Mouse (Mus musculus) lung, postnatal 10 days (tissue): Measurements from ENCODE around the gene Nat8f2.
"Not testable (repeated sequence)": the region's sequence is repeated elsewhere in the genome, so short reads cannot be mapped to it uniquely, and the experiment has no call there.

Experiments
- DNase-seq: peaks from one replicate; pipeline ENCODE4 v3.0.0; 2021

Nat8f2 gene

DNA sequence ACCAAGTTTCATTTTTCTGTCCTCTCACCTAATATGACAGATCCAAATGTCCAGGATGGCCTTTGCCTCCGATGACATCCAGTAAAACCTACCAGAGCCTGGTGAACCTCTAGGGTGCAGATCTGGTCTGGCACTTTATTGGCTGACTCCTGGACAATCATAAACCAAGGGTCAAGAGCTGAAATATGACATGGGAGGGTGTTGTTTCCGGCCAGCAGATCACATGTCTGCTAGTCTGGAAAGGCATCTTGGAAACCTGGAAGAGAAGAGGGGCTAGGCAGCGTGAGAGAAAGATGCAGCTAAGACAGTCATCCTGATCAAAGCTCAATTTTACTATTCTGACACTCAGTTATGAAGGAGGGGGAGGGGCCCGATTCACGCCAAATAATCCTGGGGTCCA lies at the start of gene Nat8f2:
Gene Nat8f2 (minus strand): TSS at position 153 of the 400 bp plus-strand sequence.
- not testable (repeated sequence) for DNase-seq

DNA sequence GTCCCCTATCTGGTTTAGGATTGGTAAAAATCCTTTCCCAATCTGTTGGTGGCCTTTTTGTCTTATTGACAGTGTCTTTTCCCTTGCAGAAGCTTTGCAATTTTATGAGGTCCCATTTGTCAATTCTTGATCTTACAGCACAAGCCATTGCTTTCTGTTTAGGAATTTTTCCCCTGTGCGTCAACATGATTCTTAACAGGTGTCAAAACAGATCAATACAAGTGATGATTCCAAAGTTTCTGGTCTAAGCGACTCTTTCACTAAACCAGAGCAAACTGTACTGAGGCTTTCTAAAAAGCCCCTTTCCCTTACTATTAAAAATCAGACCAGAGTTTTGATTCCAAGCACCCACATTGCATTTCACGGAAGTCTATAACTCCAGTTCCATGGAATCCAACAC lies 49.4 kb upstream of the Nat8f2 start:
- not testable (repeated sequence) for DNase-seq

DNA sequence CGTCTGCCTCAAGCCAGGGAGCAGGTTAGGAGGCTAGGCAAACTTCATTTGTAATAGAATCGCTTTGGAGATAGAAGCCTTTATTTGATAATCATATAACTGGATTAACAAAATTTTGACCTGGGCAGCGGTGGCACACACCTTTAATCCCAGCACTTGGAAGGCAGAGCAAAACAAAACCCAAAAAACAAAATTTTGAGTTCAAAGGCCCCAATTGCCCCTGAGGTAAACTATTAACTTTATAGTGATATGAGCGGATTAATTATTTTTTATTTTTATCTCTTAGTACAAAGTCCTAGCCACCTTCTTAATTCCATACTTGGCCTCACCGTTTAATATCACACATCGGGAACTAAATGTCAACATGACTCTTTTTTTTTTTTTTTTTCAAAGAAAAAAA lies 47.6 kb upstream of the Nat8f2 start:
- DNase-seq: no peak

DNA sequence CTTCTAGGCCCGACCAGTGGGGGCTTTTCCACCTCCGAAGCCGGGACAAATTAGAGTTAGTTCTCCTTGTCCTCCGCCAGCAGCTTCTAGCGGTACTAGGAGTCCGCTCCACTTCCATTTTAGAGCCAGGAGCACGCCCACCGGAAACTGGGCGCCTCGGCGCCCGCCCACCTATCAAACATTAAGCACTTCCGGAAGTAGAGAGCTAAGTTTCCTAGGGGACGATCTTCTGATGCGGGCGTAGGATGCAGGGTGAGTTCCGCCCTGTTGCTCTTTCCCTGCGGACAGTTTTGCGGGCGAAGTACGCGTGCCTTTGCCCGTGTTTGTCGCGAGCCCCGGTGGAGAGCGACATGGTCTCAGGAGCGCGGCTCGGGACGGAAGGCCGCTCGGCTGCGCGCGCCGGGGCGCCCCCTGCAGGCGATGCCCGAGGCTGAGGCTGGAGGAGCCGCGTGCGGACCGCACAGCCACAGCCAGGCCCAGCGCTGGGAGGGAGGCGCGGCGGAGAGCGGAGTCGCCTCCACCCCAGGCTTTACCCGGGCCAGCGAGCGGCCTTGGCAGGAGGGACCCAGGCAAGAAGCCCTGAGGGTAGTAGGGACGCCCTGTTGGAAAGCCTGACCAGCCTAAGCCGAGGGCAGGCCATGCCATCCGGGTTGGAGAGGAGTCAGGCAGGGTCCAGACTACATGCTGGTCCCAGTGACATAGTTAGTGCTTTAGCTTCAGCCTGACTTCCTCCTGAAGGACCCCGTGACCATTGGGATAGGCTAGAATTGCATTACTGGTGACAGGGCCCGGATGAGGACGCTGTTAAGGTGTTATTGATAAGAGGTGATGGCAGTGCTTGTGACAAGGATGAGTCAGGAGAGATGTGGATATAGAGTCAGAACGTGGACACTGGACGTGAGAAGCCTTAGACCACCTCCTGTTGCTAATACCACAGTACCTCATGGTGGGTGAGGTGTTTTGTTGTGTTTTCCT lies 46.9 kb upstream of the Nat8f2 start, which contains the start of gene Nat8f1:
Gene Nat8f1 (minus strand): TSS at position 149 of the 975 bp plus-strand sequence.
- peak; percentile 94 for DNase-seq

DNA sequence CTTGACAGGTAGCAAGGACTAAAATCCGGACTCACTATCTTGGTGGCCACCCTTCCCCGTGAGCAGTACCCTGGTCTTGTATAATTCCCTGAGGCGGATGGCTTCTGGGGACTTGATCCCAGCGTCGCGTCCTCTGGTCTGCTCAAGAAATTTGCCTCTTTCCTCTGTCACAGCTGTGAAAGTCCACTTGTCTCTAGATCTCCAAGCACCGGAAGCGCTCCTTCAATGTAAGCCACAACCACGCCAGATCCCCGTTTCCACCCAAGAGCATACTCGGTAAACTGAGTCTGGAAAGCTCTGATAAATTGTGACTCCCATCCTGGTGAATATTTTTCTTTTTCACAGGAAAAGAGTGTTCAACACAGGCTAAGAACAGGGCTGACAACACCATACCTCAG lies 46.2 kb upstream of the Nat8f2 start:
- no peak for DNase-seq

DNA sequence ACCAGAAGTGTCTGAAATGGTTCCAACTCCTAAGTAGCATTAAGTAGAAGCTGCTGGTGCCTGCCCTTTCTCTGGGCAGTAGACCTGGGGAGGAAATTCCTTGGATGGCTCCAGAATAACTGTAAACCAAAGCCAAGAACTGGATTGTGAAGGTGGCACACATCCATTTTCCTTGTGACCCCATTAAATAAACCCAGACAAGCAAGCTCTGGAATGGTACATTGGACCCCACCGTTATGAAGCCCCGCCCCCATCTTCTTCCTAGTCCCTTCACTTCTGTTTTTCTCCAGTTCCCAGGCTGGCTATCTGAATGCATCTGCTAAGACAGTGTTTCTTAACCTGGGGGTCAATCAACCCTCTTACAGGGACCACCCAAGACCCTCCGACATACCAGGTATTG lies 42.6 kb upstream of the Nat8f2 start, which contains the start of gene Tprkb:
Gene Tprkb (plus strand): TSS at position 279 of the 400 bp plus-strand sequence.
- no peak for DNase-seq

DNA sequence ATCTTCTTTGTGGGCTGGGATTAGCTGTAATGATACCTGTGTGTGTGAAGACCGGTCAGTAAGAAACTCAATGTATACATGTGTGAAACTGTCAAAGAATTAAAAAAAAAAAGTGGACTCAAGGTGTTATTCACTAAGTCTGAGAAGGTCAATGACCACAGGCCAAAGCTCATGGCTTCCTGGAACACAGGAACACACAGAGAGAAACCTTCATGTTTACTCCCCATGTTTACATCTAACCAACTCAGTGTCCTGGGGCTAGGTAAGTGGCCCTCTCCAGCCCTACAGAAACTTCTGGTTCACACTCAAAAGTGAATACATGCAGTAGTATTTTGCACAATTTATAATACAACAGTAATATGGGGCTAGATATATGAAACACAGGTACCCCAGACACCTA lies 40.7 kb upstream of the Nat8f2 start:
- DNase-seq: no peak

DNA sequence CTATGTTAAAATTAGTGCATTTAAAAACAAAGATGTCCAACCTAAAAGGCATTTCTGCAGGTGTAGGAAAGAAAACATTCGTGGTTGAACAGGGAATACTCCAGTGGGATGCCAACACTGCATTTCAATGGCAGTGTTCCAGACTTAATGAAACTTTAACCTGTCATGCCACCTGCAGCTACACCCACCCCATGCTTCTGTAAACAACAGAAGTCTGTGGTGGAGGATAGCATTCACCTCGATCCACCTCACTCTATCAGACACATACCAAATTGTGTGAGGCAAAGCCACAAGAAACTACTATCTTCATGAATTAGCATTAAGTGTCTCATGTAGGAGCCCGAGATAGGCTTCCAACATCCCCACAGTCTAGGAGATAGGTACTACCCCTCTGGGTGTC lies 39.4 kb upstream of the Nat8f2 start:
- no peak for DNase-seq

DNA sequence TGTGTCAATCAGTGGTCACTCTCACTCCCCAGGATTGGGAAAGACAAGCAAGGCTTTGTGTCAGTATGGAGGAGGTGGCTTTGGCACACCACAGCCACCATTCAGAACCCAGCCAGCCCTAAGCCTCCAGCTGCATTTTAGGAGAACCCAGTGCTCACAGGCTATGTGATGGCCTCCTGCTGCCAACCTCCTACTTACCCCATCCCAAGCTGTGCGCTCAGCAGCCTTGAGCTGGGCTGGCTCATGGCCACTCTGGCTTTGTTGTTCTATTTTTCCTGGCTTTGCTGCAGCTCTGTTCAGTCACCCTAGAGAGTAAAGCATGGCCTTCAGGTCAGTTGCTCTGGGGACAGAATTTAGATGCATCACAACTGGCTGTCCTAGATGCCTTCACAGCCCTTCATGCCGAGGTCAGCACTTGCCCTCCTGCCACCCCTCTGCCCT lies 38.0 kb upstream of the Nat8f2 start:
- DNase-seq: peak; percentile 27

DNA sequence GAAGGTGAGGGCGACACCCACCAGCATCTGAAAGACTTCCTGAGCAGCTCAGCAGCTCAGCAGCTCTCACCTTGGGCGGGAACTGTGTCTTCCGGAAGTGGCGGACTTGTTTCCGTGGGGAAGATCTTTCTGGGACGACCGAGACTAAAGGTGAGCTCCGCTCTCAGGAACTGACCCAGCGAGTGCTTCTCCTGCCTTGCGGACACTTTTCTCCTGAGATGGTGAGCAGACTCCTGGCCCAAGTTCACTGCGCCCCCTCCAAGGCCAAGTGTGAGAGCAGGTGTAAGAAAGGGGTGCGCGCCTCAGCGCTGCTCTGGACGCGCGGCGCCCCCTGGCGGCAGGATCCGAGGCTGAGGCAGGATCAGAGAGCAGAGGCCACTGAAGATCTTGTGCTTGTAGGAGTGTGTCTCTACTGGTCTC lies 35.7 kb upstream of the Nat8f2 start, which contains the start of gene Nat8f4:
Gene Nat8f4 (minus strand): TSS at position 243 of the 420 bp plus-strand sequence.
- peak; percentile 79 for DNase-seq

DNA sequence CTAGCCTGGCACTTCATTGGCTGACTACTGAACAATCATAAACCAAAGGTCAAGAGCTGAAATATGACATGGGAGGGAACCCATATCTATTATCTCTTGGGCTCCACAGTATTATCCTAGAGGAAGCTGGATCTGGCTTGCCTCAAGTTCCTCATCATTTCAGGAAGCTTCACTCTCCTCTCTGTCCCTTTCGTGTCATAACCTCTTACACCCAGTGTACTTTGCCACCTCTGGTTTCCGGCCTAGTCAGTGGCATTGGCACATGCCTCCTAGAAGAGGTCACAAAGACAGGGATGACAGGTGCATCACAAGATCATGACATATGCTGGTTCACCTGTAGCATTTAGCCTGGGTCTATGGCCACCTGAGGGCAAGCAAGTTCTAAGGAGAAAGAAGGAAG lies 33.3 kb upstream of the Nat8f2 start:
- DNase-seq: no peak

DNA sequence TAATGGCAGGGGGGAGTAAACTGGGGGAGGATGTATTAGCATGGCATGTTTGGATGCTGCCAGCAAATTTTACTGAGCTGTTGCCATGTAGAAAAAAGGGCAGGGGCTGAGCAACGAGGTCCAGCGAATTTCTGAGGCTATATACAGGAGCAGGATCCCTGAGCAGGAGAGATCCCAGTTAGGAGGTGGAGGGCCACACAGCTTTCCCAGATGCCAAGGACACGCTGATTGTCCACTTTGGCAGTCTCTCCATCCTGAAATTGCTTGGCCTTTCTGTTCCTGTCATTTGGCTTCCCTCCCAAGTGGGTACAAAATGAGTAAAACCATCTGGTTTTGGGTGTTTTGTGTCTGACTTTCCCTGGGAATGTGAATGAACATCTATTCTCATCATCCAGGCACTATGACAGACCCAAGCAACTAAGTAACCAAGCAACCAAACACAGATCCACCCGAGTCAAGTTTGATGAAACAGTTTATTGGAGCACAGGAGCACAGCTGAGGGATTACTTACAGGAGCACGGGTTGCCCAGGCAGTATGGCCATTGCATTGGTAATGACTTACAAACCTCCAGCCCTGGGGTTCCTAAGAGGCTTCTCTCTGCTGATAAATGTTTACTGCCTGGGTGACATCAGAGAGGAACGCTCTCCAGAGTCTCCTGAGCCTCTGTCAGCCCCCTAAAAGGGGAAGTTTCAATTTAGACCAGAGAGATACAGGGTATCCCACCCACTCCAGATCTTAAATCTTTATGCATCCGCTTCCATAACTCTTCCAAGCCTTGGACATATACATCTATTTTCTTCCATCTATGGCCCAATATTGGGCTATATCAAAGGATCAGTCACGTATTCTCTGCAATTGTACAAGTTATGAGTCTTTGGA lies 29.9 kb upstream of the Nat8f2 start:
- not testable (repeated sequence) for DNase-seq

DNA sequence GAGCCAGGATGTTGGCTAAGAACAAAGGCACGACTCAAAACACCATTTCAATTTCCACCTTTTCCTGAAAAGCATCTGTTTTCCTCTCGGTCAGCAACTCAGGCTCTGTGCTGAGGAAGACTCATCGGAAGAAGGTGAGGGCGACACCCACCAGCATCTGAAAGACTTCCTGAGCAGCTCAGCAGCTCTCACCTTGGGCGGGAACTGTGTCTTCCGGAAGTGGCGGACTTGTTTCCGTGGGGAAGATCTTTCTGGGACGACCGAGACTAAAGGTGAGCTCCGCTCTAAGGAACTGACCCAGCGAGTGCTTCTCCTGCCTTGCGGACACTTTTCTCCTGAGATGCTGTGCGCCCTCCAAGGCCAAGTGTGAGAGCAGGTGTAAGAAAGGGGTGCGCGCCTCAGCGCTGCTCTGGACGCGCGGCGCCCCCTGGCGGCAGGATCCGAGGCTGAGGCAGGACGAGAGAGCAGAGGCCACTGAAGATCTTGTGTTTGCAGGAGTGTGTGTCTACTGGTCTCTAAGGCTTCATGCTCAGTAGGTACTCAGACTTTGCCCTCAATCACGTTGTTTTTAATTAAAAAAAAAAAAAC lies 26.2 kb upstream of the Nat8f2 start:
- DNase-seq: peak; percentile 18

DNA sequence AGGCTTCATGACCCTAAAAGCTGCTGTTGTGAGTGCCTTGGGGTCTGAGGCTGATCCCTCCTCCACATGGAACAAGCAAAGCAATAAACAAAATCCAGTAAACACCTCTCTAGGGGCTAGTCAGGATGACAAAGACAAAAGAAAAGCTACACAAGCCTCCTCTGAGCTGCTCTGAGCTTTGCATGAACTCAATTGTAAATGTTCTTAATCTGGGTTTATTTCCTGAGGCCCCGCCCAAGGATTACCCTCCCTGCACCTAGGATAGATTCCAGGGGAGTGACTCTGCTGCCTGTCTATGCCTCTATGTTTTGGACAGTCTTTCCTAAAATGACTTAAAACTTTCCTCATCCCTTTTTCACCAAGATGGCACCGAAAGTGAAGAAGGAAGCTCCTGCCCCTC lies 20.0 kb upstream of the Nat8f2 start:
- no peak for DNase-seq

DNA sequence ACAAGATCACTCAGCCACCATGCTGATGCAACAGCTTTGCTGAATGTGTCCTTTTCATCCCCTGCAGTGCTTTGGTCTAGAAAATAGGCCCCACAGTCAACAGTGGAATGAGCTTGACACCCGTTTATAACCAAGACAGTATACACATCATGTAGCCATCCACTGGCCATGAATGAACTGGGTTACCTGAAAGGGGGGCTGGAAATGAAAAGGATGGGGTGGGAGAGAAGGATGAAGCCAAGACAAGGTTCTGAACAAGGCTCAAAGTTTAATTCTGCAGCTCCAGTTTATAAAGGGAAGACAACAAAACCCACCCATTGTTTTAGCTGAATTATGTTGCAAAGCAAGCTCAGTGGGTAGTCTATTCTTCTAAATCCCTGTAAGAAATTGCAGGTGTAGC lies 15.4 kb upstream of the Nat8f2 start:
- DNase-seq: no peak

DNA sequence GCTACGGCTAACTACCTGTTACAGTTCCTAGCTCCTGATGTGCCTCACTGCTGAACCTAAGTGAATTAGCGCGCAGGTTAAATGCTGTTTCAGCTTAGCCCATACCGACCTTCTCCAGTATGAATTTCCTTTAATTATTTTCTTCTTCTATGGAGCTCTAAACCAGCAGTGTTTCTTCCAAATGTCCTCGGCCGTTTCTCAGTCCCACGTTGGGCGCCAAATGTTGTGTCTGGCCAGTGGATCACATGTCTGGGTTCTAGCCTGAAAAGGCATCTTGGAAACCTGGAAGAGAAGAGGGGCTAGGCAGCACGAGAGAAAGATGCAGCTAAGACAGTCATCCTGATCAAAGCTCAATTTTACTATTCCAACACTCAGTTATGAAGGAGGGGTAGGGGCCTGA lies 14.3 kb upstream of the Nat8f2 start:
- DNase-seq: not testable (repeated sequence)

DNA sequence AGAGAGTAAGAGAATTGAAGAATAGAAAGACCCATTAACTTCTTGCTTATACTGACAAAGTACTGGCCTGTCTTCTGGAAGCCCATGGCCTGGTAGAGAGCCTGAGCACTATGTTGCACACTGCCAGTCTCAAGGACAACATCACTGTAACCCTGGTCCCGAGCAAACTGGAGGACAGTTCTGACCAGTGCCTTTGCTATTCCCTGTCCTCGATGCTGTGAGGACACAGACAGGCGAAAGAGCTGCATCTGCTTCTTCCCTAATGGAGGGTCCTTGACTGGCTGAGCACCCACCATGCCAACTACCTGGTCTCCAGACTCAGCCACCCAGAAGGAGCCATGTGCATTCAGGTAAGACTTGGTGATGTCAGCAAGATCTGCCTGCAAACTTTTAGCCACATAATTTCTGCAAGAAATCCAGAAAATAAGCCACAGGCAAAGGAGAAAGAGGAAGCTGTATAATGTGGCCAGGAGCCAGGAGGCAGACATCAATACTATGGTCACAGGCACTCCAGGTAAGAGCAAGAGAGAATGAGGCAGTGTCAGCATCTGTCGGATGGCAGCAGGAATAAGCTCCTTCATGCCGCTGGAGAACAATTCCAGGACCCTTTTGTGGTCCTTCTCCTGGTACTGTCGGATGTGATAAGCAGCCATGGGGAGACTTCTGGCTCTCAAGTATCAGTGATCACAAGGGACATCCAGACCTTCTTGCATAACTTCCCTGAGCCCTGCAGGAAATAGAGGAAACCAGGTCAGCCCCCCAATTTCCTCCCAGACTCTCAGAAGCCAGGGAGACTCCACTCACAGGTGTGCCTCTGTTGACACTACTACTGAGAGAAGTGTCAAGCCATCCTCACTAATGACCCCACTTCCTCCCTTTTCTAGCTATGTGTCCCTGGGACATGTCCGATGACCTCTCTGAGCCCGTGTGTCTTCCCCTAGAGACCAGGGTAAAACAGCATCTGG lies 950 bp downstream of the Nat8f2 start:
- DNase-seq: no peak

DNA sequence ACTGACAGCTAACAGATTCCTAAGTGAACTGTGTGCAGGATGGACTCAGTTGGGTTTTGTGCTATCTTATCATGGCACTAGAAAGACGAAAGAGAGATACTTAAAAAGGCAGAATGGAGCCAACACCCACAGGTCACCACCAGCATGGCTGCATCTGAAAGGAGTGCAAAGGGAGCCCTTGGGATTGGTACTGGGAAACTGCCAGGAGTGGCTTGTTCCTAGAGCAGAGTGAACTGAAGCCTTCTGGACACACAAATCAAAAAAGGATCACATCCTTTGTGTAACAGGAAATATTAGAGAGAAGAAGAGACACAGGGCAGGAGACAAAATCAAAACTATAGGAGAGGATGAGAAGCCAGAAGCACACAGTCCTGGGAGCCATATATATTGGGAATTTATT lies 2.0 kb downstream of the Nat8f2 start:
- DNase-seq: not testable (repeated sequence)

DNA sequence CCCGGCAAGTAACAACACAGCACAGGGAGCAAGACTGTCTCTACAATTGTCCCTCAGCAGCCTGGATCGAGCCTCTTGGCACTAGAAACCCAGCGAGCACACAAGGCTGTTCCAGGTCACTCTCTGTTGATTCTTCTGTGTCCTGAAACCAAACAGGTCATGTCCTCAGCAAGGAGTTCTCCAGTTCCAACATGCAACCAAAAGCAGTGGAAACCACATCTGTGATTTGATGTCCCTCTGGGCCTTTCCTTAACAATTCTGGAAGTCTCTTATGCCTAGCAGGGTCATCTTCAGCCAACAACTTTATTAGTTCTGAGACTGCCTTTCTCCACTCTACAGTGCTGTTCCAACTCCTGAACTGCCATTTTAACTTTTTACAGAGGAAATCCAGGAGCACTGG lies 2.8 kb downstream of the Nat8f2 start:
- DNase-seq: not testable (repeated sequence)

DNA sequence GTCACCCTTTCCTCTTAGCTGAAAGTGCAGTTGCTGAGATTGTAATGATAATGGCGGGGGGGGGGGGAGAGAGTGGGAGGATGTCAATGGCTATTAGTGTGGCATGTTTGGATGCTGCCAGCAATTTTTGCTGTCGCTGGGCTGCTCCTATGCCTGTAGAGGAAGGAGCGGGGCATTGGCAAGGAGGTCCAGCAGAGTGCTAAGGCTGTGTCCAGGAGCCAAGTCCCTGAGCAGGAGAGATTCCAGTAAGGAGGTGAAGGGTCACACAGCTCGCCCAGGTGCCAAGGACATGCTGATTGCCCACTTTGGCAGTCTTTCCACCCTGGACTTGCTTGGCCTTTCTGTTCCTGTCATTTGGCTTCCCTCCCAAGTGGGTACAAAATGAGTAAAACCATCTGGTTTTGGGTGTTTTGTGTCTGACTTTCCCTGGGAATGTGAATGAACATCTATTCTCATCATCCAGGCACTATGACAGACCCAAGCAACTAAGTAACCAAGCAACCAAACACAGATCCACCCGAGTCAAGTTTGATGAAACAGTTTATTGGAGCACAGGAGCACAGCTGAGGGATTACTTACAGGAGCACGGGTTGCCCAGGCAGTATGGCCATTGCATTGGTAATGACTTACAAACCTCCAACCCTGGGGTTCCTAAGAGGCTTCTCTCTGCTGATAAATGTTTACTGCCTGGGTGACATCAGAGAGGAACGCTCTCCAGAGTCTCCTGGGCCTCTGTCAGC lies 3.9 kb downstream of the Nat8f2 start:
- peak; percentile 5 for DNase-seq

DNA sequence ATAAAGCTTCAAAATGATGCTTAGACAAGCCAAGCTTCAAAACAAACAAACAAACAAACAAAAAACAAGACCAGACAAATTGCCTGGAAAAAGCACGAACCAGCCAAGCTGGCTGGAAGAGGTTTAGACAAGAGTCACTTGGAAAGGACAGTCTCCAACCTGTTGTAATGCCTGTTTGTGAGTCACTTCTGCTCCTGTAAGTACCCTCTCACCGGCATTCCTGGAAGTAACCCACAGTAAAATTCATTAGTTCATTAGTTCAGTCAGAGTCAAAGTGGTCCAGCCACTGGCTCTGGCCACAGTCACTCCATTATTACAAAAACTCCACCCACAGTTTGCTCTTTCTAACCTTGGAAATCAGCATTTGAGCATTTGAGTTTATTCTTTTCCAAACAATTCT lies 5.1 kb downstream of the Nat8f2 start:
- DNase-seq: no peak
